Mouse (Mus musculus) lung, postnatal 0 days (tissue): ENCODE results near the gene Acsm5.

Experiments
- CTCF ChIP-seq: IDR thresholded peaks from 2 replicates; pipeline ENCODE4 v1.5.1; 2016; ENCODE audit warnings: antibody characterized with exemption, mild to moderate bottlenecking
- EP300 ChIP-seq: IDR thresholded peaks from 2 replicates; pipeline ENCODE4 v1.6.1; 2016; ENCODE audit warnings: antibody characterized with exemption, mild to moderate bottlenecking, control low read depth

DNA sequence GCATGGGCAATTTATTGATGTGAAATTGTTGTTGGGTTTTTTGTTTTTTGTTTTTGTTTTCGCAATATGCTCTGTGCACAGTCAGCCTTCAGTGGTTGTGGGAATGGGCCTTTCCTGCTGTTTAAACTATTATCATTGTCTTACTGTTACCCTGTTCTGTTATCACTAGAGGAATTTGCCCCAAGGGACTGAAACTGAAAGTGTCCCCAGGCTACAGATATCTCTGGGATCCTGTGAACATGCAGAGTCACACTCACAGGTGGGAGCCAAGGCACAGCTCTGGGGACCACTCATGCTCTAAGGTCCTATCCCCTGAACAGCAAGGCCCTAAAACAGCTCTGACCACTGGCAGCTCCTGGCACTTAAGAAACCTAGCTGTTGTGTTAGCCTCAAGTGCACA is 7.9 kb downstream of the Acsm5 start:
- TF ChIP-seq CTCF (no peak), EP300 (no peak)
